Mouse (Mus musculus): ENCODE measurements around the gene Mak.
A peak's percentile ranks its signal among the peaks of the same experiment; 100 is the strongest.
"Not testable (repeated sequence)": the region's sequence is repeated elsewhere in the genome, so short reads cannot be mapped to it uniquely, and the experiment has no call there.

Gene Mak

DNA sequence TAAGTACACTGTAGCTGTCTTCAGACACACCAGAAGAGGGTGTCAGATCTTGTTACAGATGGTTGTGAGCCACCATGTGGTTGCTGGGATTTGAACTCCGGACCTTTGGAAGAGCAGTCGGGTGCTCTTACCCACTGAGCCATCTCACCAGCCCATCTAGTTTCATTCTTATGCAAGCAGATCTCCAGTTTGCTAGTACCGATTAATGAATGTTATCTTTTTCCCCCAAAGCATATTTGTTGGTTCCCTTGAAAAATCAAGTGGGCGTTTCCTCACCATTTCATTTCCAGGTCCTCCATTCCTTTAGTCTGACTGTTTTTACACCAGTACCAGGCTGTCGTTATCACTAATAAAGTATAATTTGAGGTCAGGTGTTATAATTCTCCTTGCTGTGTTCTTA, 81.0 kb downstream of the Mak start:
- DNase-seq (ENCODE audit: low spot score in 2 of 2) = not testable (repeated sequence)

DNA sequence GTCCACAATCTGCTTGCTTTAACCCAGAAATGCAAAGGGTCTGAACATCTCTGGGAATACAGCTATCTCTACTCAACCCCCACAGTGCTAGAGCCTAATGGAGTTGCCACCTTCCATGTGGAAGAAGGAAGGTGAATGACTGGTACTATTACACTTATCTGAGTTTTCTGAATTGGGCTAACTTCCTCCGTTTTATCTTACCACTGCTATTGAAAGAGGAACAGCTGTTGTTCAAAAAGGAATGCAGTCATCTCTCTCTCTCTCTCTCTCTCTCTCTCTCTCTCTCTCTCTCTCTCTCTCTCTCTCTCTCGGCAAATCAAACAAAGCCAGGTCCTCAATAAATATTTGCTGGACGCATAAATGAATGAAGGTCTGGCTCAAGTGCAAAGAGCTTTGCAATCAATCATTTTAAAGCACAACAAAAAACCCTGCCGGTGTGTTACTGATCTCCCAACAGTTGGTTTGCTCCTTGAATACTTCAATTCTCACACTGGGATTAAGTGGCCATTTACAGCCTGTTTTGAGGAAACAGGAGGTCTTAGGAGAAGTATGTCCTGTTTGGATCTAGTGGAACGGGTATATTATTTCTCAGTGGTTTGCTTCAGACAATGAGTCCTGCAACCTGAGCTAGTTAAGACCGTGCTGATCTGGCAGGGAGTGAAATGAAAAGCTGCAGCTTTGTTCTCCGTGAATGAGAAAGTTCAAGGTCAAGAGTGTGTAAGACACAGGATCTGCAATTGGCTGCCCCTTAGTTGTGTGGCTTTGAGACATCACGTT, 84.8 kb downstream of the Mak start:
- no peak for DNase-seq (ENCODE audit: low spot score in 2 of 2)

GRCm38 (mm10) chr13:40988418-40988817, 91.1 kb downstream of the Mak start:
- DNase-seq (ENCODE audit: low spot score in 2 of 2) = no peak

GRCm38 (mm10) chr13:40987608-40988303, 91.8 kb downstream of the Mak start:
- not testable (repeated sequence) for DNase-seq (ENCODE audit: low spot score in 2 of 2)

DNA sequence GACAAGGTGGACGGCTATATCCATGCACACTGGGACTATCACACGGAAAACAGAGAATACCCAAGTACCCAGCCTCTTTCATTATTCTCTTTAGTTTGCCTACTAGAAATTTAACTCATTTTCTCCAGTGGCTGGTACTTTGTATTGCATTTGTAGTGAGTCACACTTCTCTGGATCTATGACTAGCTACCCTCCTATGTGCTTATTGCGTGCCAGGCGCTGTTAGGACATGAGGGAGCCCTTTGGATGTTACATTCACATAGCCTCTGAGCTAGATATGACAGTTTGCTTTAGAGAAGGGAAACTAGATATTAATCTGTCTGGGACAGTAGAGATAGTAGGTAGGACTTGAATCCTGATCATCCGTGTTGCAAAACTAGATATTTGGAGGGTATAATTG, 93.4 kb downstream of the Mak start:
- no peak for DNase-seq (ENCODE audit: low spot score in 2 of 2)

GRCm38 (mm10) chr13:40982759-40983158, 96.7 kb downstream of the Mak start:
- no peak for DNase-seq (ENCODE audit: low spot score in 2 of 2)

GRCm38 (mm10) chr13:40979321-40979720, 100.2 kb downstream of the Mak start:
- no peak for DNase-seq (ENCODE audit: low spot score in 2 of 2)

DNA sequence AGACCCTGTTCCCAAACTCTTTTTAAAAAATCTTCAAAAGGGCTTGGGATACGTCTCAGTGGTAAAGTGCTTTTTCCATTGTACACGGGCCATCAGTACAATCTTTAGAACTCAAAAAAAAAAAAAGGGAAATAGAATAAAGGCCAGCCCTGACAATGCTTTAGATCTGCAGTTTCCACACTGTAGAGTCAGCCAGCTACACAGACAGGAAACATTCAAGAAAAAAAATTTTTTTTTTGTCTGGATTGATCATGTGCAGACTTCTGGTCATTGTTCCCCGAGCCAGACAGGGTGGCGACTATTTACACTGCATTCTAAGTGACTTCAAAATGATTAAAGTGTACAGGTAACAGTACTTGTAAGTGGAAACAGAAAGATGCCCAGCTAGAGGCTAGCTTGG, 100.9 kb downstream of the Mak start:
- no peak for DNase-seq (ENCODE audit: low spot score in 2 of 2)

DNA sequence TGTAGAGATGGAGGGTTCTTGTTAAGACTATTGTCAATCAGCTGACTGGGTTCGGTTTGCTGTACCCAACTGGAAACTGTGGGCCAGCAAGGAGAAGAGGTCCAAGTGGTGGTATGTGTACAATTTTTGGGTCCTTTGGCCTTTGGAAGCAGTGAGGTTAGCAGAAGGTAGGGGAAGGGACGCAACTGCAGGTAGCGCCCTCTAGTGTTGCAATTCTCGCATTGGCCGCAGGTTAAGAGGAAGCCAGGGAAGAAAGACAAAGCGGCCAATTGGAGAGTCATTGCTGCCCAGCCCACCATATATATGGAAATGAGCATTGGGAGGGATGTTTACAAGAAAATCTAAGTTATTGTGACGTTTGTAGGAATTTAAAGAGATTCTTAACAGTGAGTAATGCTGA, 101.9 kb downstream of the Mak start:
- DNase-seq (ENCODE audit: low spot score in 2 of 2) = peak in 1 of 2 experiments; percentile 8

All from frontal cortex, postnatal 14 days (tissue).